Mouse (Mus musculus) kidney, adult 8-10 months (tissue): Measurements from ENCODE around the gene Slc25a44.
A peak's percentile ranks its signal among the peaks of the same experiment; 100 is the strongest.

ENCODE experiments used
- DNase-seq, 2 experiments: peaks; one replicate each; pipeline ENCODE4 v3.0.0; 2022

The Slc25a44 gene

DNA sequence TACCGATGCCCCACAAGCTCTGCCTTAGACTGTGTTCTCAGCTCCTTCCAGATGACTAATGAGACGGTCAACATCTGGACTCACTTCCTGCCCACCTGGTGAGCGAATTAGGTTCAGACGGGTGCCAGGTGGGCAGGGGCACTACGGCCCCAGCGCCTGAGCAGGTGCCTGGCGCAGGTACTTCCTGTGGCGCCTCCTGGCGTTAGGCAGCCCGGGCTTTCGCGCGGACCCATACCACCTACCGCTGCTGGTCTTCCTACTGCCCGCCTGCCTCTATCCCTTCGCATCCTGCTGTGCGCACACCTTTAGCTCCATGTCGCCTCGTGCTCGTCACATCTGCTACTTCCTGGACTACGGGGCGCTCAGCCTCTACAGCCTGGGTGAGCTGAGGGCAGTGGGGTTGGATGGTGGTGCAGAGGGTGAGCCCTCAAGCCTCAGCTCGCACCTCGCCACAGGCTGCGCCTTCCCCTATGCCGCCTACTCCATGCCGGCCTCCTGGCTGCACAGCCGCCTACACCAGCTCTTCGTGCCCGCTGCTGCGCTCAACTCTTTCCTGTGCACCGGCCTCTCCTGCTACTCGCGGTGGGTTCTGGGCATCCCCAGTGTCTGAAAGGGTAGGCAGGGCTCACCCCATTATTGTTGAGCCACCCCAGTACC, 59.1 kb downstream of the Slc25a44 start:
- DNase-seq: no peak

DNA sequence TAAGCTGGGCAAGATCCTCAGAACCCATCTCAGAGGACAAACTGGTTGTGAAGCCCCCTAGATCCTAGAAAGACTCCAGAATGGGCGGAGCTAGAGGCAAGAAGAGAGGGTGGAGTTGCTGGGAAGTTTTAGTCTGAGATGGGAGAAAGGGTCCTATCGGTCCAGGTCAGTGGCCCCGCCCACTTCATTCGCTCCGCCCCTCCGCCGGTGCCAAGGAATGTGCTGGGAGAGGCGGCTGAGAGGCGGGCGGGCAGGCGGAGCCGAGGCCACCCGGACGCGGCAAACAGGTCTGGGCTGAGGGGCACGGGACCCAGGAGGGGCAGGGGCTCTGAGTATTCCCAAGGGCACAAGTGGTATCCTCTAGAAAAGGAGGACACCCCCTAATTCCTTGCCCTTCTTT, 60.6 kb downstream of the Slc25a44 start, which contains the start of gene Paqr6:
Paqr6 (plus strand) TSS at position 248 of the 400 bp plus-strand sequence.
- DNase-seq: peak; percentile 70 to 73

GRCm38 (mm10) chr3:88363700-88364099, 61.2 kb downstream of the Slc25a44 start:
- no peak for DNase-seq

GRCm38 (mm10) chr3:88361612-88362313, 63.2 kb downstream of the Slc25a44 start:
- DNase-seq: no peak

DNA sequence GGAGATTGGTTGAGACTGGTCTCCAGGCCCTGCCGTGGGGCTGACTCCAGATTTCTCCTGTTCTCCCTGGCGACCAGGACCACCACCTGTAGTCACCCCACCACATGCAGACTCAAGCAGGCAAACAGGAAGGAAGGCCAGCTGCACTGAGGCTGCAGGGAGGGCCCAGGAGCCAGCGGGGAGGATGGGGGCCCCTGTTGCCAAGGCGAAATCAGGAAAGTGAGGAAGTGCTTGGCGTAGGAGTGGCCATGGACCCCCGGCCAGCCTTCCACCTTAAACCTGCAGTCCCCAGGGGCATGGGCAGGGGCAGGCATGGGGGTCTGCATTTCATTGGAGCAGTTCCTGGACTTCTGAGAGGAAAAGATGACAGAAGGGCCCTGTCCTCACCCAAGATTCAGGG, 63.8 kb downstream of the Slc25a44 start:
- no peak for DNase-seq
